Mouse (Mus musculus): ENCODE measurements around the gene Plekha7.
"Not testable (repeated sequence)": the region's sequence is repeated elsewhere in the genome, so short reads cannot be mapped to it uniquely, and the experiment has no call there.

Gene Plekha7

DNA sequence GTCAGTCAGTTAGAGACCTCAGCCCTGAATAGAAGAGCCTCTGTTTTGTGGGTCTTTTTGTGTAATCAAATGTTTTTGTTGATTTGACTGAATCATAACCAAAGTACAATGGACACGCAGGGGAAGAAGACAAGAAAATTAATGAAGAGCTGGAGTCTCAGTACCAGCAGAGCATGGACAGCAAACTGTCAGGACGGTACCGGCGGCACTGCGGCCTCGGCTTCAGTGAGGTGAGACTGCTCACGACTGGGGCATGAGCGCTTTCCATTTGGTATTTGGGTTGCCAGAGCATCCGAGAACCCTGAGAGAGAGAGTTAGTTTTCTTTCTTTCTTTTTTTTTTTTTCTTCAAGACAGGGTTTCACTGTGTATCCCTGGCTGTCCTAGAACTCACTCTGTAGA, 205.1 kb downstream of the Plekha7 start:
- ATAC-seq (ENCODE audit: insufficient number of reproducible peaks, low FRiP score, low TSS enrichment), result no peak

DNA sequence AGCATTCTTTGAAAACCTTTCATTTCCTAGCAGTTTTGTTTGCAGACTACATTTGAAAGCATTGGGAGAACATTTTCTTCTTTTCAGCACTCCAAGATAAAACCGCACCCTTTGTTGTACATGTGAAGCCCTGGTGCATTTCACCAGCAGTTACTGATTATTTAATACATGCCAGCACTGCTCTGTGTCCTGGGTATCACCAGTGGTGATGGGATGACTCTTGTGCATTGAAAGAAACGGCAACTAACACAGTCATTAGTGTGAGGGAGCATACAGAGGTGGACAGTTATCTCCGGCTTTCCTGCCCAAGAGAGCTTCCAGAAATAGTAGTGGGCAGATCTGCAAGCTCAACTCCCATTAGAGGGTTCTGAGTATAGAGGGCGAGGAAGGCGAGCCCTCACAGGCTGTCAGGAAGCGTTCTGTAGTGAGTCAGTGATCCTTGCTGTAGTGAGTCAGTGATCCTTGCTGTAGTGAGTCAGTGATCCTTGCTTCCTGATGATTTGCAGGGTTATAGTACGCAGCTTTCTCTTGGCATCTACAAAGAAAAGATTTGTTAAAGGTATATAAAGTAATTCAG, 208.1 kb downstream of the Plekha7 start:
- no peak for ATAC-seq (ENCODE audit: insufficient number of reproducible peaks, low FRiP score, low TSS enrichment)

- peak; percentile 78 for ATAC-seq (ENCODE audit: insufficient number of reproducible peaks, low FRiP score, low TSS enrichment)
These were observed 214.7 kb downstream of the Plekha7 start for GRCm38 (mm10) chr7:116093466-116093850.

- ATAC-seq (ENCODE audit: insufficient number of reproducible peaks, low FRiP score, low TSS enrichment), result peak; percentile 100
These were observed 215.3 kb downstream of the Plekha7 start for GRCm38 (mm10) chr7:116092710-116093465.

DNA sequence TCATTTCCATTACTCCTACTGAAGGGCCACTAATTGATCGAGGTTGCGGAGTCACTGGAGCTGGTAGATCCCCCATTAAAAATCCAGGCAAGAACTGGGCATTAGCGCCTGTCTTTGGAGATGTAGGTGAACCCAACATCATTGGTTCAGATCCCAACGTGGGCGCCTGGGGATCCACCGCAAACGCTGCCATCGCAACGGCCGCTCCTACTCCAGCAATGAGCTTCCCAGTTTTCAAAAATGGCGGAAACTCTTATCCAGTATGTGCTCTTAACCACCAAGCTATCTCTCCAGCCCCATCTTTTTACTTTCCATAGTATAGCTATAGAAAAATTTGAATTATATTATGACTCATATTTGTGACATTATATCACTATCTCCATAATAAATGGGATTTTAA, 223.8 kb downstream of the Plekha7 start, which contains the start of gene Gm4353:
Gm4353 (minus strand) TSS at position 270 of the 400 bp plus-strand sequence.
- not testable (repeated sequence) for ATAC-seq (ENCODE audit: insufficient number of reproducible peaks, low FRiP score, low TSS enrichment)

All from cerebellum, adult (tissue).